Mouse (Mus musculus) left cerebral cortex, postnatal 25 days (tissue): ENCODE data around the gene Mgat4d. TPM values are rescaled to one million over a fixed set of nuclear protein-coding genes. Genes with fewer than 3 reads are reported as not detected.
"Not testable (repeated sequence)": the region's sequence is repeated elsewhere in the genome, so short reads cannot be mapped to it uniquely, and the experiment has no call there.

Experiments
- DNase-seq, 2 experiments: peaks; one replicate each; pipeline ENCODE4 v3.0.0; 2022; ENCODE audit warnings: low spot score in 2 of 2, mixed read lengths in 1 of 2
- intact Hi-C: fragments of 180-260 bp; cut with DNase I; formaldehyde crosslinking; loops from one replicate; pipeline ENCODE4 v1.15.1; 2025
- total RNA-seq, 2 experiments: library from RNA; stranded (reverse); gene quantifications; 2 replicates each; pipeline ENCODE4 v1.2.3; 2021

Mgat4d gene
- total RNA-seq, 2 experiments from 2014 or later, result not detected

- peak; percentile 74 to 75 for DNase-seq
- intact Hi-C loops, result no loop called here
Observed at GRCm38 (mm10) chr8:83389316-83390005, 41.2 kb downstream of the Mgat4d start, which contains the start of gene Clgn. Gene Clgn, plus strand, starts transcription at chr8:83389867.

GRCm38 (mm10) chr8:83390006-83390701 lies 41.9 kb downstream of the Mgat4d start:
- intact Hi-C loops, result no loop called here
- peak in 1 of 2 experiments; percentile 4 for DNase-seq

GRCm38 (mm10) chr8:83392521-83392920 lies 44.2 kb downstream of the Mgat4d start:
- DNase-seq, result no peak
- intact Hi-C loops, result no loop called here

- no peak for DNase-seq
- intact Hi-C loops, result no loop called here
Observed at GRCm38 (mm10) chr8:83394325-83394724, 46.1 kb downstream of the Mgat4d start.

- intact Hi-C loops, result no loop called here
- no peak for DNase-seq
Observed at GRCm38 (mm10) chr8:83396680-83397079, 48.4 kb downstream of the Mgat4d start.

- DNase-seq, result no peak
- intact Hi-C loops, result no loop called here
Observed at GRCm38 (mm10) chr8:83397726-83398125, 49.5 kb downstream of the Mgat4d start.

GRCm38 (mm10) chr8:83405548-83405947 lies 57.3 kb downstream of the Mgat4d start:
- intact Hi-C loops, result loop anchor here (5.0 kb wide), 2 partner anchors 143 to 303 kb away; no protein-coding TSS in a partner anchor
- no peak for DNase-seq

- DNase-seq, result no peak
- intact Hi-C loops, result loop anchor here (5.0 kb wide), 2 partner anchors 145 to 305 kb away; no protein-coding TSS in a partner anchor
Observed at GRCm38 (mm10) chr8:83406836-83407235, 58.6 kb downstream of the Mgat4d start.

GRCm38 (mm10) chr8:83408496-83408895 lies 60.2 kb downstream of the Mgat4d start:
- intact Hi-C loops, result loop anchor here (5.0 kb wide), 2 partner anchors 146 to 306 kb away; no protein-coding TSS in a partner anchor
- DNase-seq, result no peak

GRCm38 (mm10) chr8:83416878-83417277 lies 68.6 kb downstream of the Mgat4d start:
- no peak for DNase-seq
- intact Hi-C loops, result no loop called here

GRCm38 (mm10) chr8:83417970-83418369 lies 69.7 kb downstream of the Mgat4d start:
- intact Hi-C loops, result no loop called here
- no peak for DNase-seq

GRCm38 (mm10) chr8:83418805-83419516 lies 70.7 kb downstream of the Mgat4d start:
- intact Hi-C loops, result no loop called here
- no peak for DNase-seq

GRCm38 (mm10) chr8:83421354-83421753 lies 73.1 kb downstream of the Mgat4d start:
- intact Hi-C loops, result no loop called here

GRCm38 (mm10) chr8:83423032-83423825 lies 75.0 kb downstream of the Mgat4d start:
- DNase-seq, result peak in 1 of 2 experiments; percentile 24
- intact Hi-C loops, result no loop called here

More at GRCm38 (mm10) chr8:83421354-83421753, 73.1 kb downstream of the Mgat4d start:
- DNase-seq, result no peak

GRCm38 (mm10) chr8:83425202-83425601 lies 76.9 kb downstream of the Mgat4d start:
- no peak for DNase-seq
- intact Hi-C loops, result no loop called here

- DNase-seq, result no peak
- intact Hi-C loops, result no loop called here
Observed at GRCm38 (mm10) chr8:83426104-83426759, 78.0 kb downstream of the Mgat4d start.

GRCm38 (mm10) chr8:83426949-83427348 lies 78.7 kb downstream of the Mgat4d start:
- no peak for DNase-seq
- intact Hi-C loops, result no loop called here

GRCm38 (mm10) chr8:83428621-83429020 lies 80.3 kb downstream of the Mgat4d start:
- DNase-seq, intact Hi-C loops: not testable (repeated sequence)

- no peak for DNase-seq
- intact Hi-C loops, result no loop called here
Observed at GRCm38 (mm10) chr8:83429071-83429524, 80.8 kb downstream of the Mgat4d start.
